Mouse (Mus musculus): Measurements from ENCODE around the gene Pidd1.

Gene Pidd1

DNA sequence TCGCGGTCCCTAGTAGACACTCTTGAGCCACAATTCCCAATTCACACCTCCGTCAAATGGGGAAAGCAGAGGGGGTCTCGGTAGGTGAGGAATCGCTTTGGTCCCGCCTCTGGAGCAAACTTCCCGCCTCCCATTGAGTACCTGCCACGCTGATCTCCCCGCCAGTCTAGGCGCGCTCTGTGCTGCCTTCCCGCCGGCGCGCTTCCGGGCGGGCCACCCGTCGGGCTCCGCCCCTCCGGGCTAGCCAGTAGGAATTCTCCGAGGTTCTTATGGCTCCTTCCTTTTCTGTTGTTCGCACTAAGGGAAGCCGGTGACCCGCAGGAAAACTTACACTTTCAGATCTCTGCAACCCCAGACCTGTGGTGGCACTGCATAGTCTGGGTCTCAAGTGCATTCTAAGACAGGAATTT lies at the start of gene Pidd1:
Gene Pidd1 (minus strand): TSS at position 198 of the 410 bp plus-strand sequence.
- DNase-seq, result peak; percentile 80 to 87

- DNase-seq, result no peak
Measured at GRCm38 (mm10) chr7:141492738-141493137, 48.9 kb upstream of the Pidd1 start.

- peak; percentile 33 to 52 for DNase-seq
Measured at GRCm38 (mm10) chr7:141491151-141491550, 47.3 kb upstream of the Pidd1 start.

DNA sequence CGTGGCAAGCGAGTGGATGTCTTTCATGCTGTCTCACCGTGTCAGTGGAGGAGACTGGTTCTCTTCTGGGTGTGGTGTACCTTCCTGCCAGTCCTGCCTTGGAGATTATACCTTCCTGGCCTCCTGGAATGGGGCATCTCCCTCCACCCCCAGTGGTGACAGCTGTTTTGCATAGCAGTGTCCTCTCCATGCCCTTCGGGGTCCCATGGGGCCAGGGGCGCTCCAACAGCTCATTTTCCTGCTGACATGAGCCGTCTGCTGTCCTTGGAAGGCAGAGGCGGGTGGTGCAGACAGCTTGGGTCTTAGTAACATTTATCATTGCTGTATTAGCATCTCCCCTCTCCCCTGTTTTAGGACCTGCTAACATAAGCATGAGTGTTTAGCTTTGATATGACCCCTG lies 43.3 kb upstream of the Pidd1 start:
- DNase-seq, result no peak

DNA sequence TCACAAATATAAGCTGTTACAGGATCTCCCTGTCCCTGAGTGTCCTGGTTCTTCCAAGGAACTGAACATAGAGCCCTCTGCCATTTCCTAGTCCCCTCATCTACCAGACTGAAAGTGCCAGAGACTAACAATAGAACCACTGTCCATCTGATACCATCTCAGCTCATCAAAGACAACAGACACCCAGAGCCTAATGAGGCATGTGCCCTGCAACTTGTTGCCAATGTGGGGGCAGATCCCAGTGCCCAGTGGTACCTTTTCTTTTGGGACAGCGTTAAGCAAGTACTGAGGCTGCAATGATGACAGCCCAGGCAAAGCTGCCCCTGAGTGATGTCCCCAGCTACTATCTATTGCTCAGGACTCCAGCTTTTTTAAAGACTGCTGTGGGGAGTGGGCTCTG lies 42.4 kb upstream of the Pidd1 start:
- no peak for DNase-seq

DNA sequence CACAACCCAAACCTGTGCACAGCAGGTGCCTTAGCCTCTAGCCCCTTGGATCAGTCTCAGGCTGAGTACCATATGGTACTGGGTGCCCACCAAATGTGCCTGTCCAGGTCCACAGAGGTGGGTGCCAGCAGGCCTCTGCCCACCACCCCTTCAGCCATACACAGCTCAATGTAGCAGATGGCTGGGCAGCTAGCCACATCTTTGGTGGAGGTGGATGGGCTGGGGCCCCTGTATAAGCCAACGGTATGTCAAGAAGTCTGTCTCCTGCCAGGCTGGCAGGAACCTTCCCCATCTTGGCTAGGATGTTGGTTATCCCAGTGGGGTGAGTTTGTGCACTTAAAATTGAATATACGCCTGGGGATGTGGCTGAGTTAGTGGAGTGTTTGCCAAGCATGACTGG lies 41.8 kb upstream of the Pidd1 start:
- no peak for DNase-seq

- no peak for DNase-seq
Measured at GRCm38 (mm10) chr7:141485186-141485585, 41.4 kb upstream of the Pidd1 start.

GRCm38 (mm10) chr7:141484186-141485120 lies 40.6 kb upstream of the Pidd1 start:
- DNase-seq, result no peak

- no peak for DNase-seq
Measured at GRCm38 (mm10) chr7:141483114-141483653, 39.4 kb upstream of the Pidd1 start.

- no peak for DNase-seq
Measured at GRCm38 (mm10) chr7:141482531-141483024, 38.8 kb upstream of the Pidd1 start.

DNA sequence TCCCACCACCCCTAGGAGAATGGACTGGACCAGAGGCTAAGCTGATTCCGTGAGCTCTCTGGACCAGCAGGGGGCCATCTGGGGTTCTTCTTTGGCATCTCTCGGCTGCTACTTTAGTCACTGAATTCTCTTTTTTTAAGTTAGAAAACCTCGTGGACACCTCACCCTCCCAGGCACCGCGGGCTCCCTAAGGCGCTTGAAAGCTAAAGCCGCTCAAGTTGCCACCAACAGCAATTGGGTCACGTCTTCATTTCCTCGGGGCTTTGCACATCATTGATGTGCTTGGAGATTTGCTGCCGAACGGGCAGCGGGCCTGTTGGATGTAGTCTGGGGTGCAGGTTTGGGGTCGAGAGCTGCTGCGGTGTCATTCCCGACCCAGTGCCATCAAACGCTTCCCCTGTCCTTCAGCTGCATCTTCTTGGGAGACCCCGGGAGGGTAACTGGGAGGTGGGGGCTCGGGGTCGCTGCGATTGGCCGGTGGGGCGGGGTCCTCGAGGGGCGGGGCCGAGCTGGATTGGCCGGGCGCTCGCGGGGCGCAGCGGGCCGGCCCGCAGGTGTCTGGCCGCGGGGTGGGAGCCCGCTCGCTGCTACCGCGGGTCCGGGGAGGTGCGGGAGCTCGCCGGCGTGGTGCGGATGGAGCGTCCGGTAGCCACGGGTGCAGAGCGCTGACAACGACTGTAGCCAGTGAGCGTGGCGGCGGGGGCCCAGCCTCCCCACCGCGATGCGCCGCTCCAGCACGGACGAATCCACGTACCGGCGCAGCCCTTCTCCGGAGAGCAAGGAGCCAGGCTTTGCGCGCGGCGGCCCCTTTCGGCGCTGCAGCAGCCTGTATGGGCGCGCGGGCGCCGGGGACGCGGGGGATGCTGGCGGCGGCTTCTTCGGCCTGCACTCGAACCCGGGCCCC lies 37.9 kb upstream of the Pidd1 start:
- DNase-seq, result peak; percentile 78 to 85

- peak; percentile 68 to 80 for DNase-seq
Measured at GRCm38 (mm10) chr7:141480842-141481497, 37.1 kb upstream of the Pidd1 start.

DNA sequence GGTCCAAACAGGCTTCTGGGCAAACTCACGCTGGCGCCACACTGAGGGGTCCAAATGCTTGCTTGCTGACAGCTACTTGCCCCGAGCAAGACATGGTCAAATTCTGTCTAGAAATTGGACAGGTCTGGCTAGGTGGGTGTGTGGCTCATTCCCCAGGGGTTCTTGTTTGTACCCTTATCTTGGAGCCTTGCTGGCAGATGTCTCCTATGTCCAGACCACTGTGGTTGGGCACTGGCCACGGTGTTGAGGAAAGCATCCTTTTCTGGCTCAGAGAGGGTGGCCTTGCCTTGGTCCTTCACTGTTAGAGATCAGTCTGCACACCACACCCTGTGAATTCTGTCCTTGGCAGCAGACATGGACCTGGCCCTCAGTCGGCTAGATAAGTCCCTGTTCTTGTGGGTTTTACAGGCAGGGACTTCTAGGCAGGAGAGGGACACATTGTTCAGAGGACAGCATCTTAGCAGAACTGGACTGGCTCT lies 34.5 kb upstream of the Pidd1 start:
- DNase-seq, result no peak

DNA sequence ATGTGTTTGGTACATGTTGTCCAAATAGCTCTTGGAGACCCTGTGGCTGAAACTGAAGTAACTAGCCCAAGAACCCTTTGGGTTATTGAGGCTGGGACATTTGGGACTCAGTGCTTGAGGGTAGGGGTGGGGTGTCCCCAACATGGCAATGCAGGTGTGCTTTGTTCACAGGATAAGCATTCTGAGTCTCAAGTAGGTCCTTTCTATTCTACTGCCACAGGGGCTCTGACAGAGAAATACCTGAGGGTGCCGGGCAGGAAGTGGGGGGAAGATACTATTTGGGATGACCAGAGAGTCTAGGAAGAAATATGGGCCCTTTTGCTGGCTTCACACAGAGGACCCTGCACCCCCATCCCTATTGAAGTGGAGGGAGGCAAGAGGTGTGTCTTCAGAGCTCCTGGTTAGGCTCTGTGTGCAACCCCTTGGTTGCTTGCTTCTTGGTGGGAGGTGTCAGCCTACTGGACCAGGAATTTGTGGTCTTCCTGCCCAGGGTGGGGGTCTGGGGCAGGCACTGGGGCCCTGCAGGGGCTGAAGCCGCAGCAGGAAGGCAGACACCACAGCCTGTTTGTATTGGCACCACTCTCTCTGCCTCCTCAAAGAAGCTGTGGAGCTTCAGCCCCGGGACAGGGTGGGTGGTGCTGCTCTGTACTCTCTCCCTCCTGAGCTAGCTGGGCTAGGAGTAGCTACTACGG lies 33.9 kb upstream of the Pidd1 start:
- peak; percentile 50 to 66 for DNase-seq

GRCm38 (mm10) chr7:141476981-141477370 lies 33.2 kb upstream of the Pidd1 start:
- DNase-seq, result no peak

DNA sequence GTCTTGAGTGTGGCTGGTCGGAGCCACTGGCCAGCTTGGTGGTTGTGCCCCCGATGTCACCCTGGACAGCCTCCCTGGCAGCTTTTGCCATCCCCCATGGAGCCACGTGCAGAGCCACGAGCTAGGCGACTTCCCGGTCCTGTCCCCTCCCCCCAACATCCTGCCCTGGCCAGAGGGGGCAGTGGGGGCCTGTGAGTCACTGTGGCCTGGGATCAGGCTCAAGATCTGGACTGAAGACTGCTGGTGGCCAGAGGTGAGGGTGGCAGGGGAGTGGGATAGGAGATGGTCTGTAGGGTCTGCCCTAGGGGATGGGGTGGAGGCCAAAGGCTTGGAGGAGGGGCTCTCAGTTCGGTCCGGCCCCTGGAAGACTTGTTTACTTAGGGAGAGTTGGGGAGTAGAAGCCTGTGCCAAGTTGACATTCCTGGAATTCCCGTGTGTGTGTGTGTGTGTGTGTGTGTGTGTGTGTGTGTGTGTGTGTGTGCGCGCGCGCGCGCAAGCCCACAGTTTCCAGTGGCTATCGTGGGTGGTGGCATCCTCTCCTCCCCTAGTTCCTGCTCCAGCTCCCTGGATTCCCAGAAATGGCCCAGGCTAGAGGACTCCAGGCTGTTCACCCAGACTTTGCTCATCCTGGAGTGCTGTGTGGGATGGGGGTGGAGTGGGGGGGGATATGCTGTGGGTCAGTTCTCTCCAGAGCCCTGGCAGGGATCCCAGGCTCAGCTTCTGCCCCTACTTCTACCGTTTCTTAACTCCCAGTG lies 32.6 kb upstream of the Pidd1 start:
- peak; percentile 87 to 93 for DNase-seq

DNA sequence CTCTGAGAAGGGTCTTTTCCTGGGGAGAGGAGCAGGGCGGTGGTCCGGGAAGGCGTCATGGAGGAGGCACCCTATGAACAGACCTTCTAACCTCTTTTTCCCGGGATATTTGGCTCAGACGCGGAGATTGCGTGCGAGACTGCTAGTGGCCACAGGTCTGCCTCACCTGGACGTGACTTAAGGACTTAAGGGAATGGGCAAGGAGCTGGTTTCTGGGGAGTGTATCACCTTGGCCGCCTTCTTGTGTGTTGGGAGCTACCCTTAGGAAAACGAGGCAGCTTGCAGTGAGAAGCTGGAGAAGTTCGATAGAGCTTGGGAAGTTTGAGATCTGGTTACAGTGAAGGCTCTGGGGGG lies 32.0 kb upstream of the Pidd1 start:
- no peak for DNase-seq

DNA sequence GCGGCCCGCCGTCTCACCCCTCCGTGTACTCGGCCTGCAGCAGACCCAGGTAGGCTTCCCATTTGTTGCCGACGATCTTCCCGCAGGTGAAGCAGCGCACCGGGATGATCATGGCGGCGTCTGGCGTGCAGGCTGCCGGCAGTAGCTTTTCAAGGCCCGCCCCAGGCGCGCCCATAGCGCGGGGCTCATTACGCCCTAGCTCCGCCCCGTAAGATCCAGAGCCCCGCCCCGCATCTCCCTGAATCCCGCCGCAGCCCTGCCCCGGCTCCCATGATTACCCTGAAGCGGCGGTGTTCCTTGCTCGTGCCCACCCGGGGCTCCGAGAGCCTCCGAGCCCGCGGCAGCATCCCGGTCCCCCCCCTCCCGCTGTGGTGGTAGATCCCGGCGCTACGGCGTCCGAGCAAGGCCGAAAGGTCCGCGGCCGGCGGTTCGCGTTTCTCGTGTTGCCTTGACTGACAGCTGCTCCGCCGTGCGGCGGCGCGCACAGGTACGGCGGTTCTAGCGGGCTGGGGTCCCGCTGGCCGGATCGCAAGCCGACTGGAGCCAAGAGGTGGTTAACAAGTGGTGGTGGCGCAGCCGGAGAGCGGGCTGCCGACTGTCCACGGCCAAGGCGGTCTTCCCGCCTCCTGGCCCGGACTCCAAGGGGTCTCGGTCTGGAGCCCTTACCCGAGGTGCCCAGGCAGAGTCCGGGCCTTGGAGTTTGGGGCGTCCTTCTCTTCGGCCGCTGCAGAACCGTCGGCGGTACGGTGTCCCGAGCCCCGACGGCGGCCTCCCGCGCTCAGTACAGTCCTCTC lies 31.4 kb upstream of the Pidd1 start, which contains the start of the genes Polr2l and Tspan4:
Gene Polr2l (minus strand): TSS at position 122 of the 794 bp plus-strand sequence.
Gene Tspan4 (plus strand): TSS at position 230 of the 794 bp plus-strand sequence.
- peak; percentile 87 to 93 for DNase-seq

DNA sequence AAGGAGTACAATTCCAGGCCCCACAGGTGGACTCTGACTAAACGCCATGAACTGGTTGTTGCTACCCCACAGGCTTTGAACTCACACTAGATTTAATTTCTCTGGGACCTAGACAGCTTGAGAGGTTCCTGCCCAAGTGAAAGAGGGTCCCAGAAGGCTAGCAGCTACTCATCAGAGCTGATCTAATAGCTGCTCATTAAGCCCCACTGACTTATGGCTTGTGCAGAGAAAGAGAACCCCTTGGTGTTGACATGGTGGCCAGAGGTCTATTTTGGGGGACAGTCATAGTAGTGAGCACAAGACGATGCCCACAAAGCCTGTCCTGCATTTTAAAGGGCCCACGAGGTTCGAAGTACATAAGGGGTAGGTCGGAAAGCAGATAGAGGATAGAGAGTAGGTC lies 30.3 kb upstream of the Pidd1 start:
- no peak for DNase-seq

- DNase-seq, result no peak
Measured at GRCm38 (mm10) chr7:141472763-141473162, 28.9 kb upstream of the Pidd1 start.

All from kidney, postnatal 4 days (tissue).